Mouse (Mus musculus) heart, adult 11 months (tissue): ENCODE data around the gene Myh15.
"Not testable (repeated sequence)": the region's sequence is repeated elsewhere in the genome, so short reads cannot be mapped to it uniquely, and the experiment has no call there.

Experiments
- DNase-seq: peaks from one replicate; pipeline ENCODE4 v3.0.0; 2022

The Myh15 gene

GRCm38 (mm10) chr16:49057186-49057585 lies at the start of gene Myh15:
Gene Myh15, plus strand, starts transcription at chr16:49057486.
- no peak for DNase-seq

- DNase-seq = no peak
Observed at GRCm38 (mm10) chr16:49016620-49017332, 40.5 kb upstream of the Myh15 start.

GRCm38 (mm10) chr16:49035852-49036251 lies 21.4 kb upstream of the Myh15 start:
- DNase-seq = no peak

GRCm38 (mm10) chr16:49037771-49038170 lies 19.5 kb upstream of the Myh15 start:
- DNase-seq = no peak

GRCm38 (mm10) chr16:49040554-49041221 lies 16.6 kb upstream of the Myh15 start:
- no peak for DNase-seq

GRCm38 (mm10) chr16:49049214-49049613 lies 8.1 kb upstream of the Myh15 start:
- no peak for DNase-seq

GRCm38 (mm10) chr16:49069256-49069963 lies 12.1 kb downstream of the Myh15 start:
- DNase-seq = no peak

- DNase-seq = no peak
Observed at GRCm38 (mm10) chr16:49071316-49071715, 14.0 kb downstream of the Myh15 start.

- no peak for DNase-seq
Observed at GRCm38 (mm10) chr16:49128015-49128414, 70.7 kb downstream of the Myh15 start.

GRCm38 (mm10) chr16:49156193-49156592 lies 98.9 kb downstream of the Myh15 start:
- no peak for DNase-seq

- no peak for DNase-seq
Observed at GRCm38 (mm10) chr16:49164349-49165137, 107.3 kb downstream of the Myh15 start.

GRCm38 (mm10) chr16:49165728-49166127 lies 108.4 kb downstream of the Myh15 start:
- DNase-seq = no peak

- DNase-seq = no peak
Observed at GRCm38 (mm10) chr16:49167325-49167724, 110.0 kb downstream of the Myh15 start.

GRCm38 (mm10) chr16:49175077-49175476 lies 117.8 kb downstream of the Myh15 start:
- DNase-seq = no peak

- DNase-seq = no peak
Observed at GRCm38 (mm10) chr16:49175729-49176395, 118.6 kb downstream of the Myh15 start.

- no peak for DNase-seq
Observed at GRCm38 (mm10) chr16:49193521-49193920, 136.2 kb downstream of the Myh15 start.

- no peak for DNase-seq
Observed at GRCm38 (mm10) chr16:49193986-49194385, 136.7 kb downstream of the Myh15 start.

GRCm38 (mm10) chr16:49196290-49196689 lies 139.0 kb downstream of the Myh15 start:
- DNase-seq = no peak

GRCm38 (mm10) chr16:49197951-49198350 lies 140.7 kb downstream of the Myh15 start:
- DNase-seq = no peak

GRCm38 (mm10) chr16:49223733-49224132 lies 166.4 kb downstream of the Myh15 start:
- no peak for DNase-seq

GRCm38 (mm10) chr16:49243517-49243916 lies 186.2 kb downstream of the Myh15 start:
- not testable (repeated sequence) for DNase-seq
